Mouse (Mus musculus) MEL (cell line): Measurements from ENCODE around the gene Bcat2. TPM values are rescaled to one million over a fixed set of nuclear protein-coding genes. Genes with fewer than 3 reads are reported as not detected.
A peak's percentile ranks its signal among the peaks of the same experiment; 100 is the strongest.

Experiments
- DNase-seq: peaks from one replicate; pipeline ENCODE4 v3.0.0; 2011; ENCODE audit warnings: low read depth, low spot score
- H3K27ac ChIP-seq: 2 replicates; pipeline ENCODE4 v1.5.1; 2012; ENCODE audit warnings: low read depth, mild to moderate bottlenecking, control low read depth, low read length, moderate library complexity; ENCODE audit not compliant: control insufficient read depth
- H3K27me3 ChIP-seq, 2 experiments: fragments of 150-350 bp in 1 of 2; sonication (generic) in 1 of 2; 2 replicates each; pipeline ENCODE4 v1.6.1; 2012; ENCODE audit warnings: low read length in 2 of 2, mild to moderate bottlenecking in 2 of 2, improper control_type of control experiment in 1 of 2, moderate library complexity in 1 of 2; ENCODE audit not compliant: insufficient read depth in 2 of 2, control insufficient read depth in 1 of 2
- H3K36me3 ChIP-seq, 2 experiments: 2 replicates each; pipeline ENCODE4 v1.6.1; 2012 to 2014; ENCODE audit warnings: low read length in 2 of 2, improper control_type of control experiment in 1 of 2, inconsistent platforms in 1 of 2, mild to moderate bottlenecking in 1 of 2; ENCODE audit not compliant: insufficient read depth in 2 of 2, control insufficient read depth in 1 of 2
- H3K4me1 ChIP-seq, 2 experiments: fragments of 150-350 bp in 1 of 2; sonication (generic) in 1 of 2; 2 replicates each; pipeline ENCODE4 v1.6.1; 2012; ENCODE audit warnings: low read length in 2 of 2, improper control_type of control experiment in 1 of 2, mild to moderate bottlenecking in 1 of 2; ENCODE audit not compliant: insufficient read depth in 2 of 2, control insufficient read depth in 1 of 2
- H3K4me3 ChIP-seq, 2 experiments: fragments of 150-350 bp in 1 of 2; sonication (generic) in 1 of 2; 2 replicates each; pipeline ENCODE4 v1.5.1; 2012; ENCODE audit warnings: low read depth in 2 of 2, low read length in 2 of 2, mild to moderate bottlenecking in 2 of 2, moderate library complexity in 2 of 2, control low read depth in 1 of 2, improper control_type of control experiment in 1 of 2; ENCODE audit not compliant: control insufficient read depth in 1 of 2, insufficient read depth in 1 of 2
- H3K79me2 ChIP-seq: 2 replicates; pipeline ENCODE4 v1.6.1; 2012; ENCODE audit warnings: mild to moderate bottlenecking, low read length, moderate library complexity; ENCODE audit not compliant: control insufficient read depth, poor library complexity, insufficient read depth
- H3K9ac ChIP-seq: 2 replicates; pipeline ENCODE4 v1.6.1; 2012; ENCODE audit warnings: low read depth, mild to moderate bottlenecking, control low read depth, low read length, moderate library complexity; ENCODE audit not compliant: control insufficient read depth, poor library complexity, severe bottlenecking
- H3K9me3 ChIP-seq: fragments of 150-350 bp; sonication (generic); replicated peaks from 2 replicates; pipeline ENCODE4 v1.6.1; 2012; ENCODE audit warnings: mild to moderate bottlenecking, low read length, improper control_type of control experiment, moderate library complexity; ENCODE audit not compliant: insufficient read depth
- BHLHE40 ChIP-seq: IDR thresholded peaks from 2 replicates; pipeline ENCODE4 v1.6.1; 2012; ENCODE audit warnings: low read depth, mild to moderate bottlenecking, inconsistent platforms, low read length, improper control_type of control experiment, borderline replicate concordance
- CHD1 ChIP-seq: IDR thresholded peaks from 2 replicates; pipeline ENCODE4 v1.6.1; 2012; ENCODE audit warnings: low read depth, mild to moderate bottlenecking, inconsistent platforms, low read length, improper control_type of control experiment
- CHD2 ChIP-seq: IDR thresholded peaks from 2 replicates; pipeline ENCODE4 v1.6.1; 2011; ENCODE audit warnings: low read length, improper control_type of control experiment
- E2F4 ChIP-seq: IDR thresholded peaks from 2 replicates; pipeline ENCODE4 v1.6.1; 2011; ENCODE audit warnings: low read depth, low read length, improper control_type of control experiment, borderline replicate concordance
- EP300 ChIP-seq, 2 experiments: IDR thresholded peaks; 2 replicates each; pipeline ENCODE4 v1.6.1; 2011; ENCODE audit warnings: improper control_type of control experiment in 2 of 2, low read length in 2 of 2, low read depth in 1 of 2, mild to moderate bottlenecking in 1 of 2
- HCFC1 ChIP-seq: IDR thresholded peaks from 2 replicates; pipeline ENCODE4 v1.6.1; 2012; ENCODE audit warnings: low read depth, mild to moderate bottlenecking, inconsistent platforms, low read length, improper control_type of control experiment, moderate library complexity
- JUND ChIP-seq: IDR thresholded peaks from 2 replicates; pipeline ENCODE4 v1.6.1; 2011; ENCODE audit warnings: low read depth, mild to moderate bottlenecking, improper control_type of control experiment, low read length
- KAT2A ChIP-seq: conservative IDR thresholded peaks from 2 replicates; pipeline ENCODE4 v1.6.1; 2012; ENCODE audit warnings: low read depth, low read length, improper control_type of control experiment, inconsistent platforms
- MAX ChIP-seq: IDR thresholded peaks from 2 replicates; pipeline ENCODE4 v1.6.1; 2011; ENCODE audit warnings: low read length, improper control_type of control experiment
- MYB ChIP-seq: IDR thresholded peaks from 2 replicates; pipeline ENCODE4 v1.6.1; 2011; ENCODE audit warnings: mild to moderate bottlenecking, low read depth, low read length, improper control_type of control experiment
- MYC ChIP-seq: IDR thresholded peaks from 2 replicates; pipeline ENCODE4 v1.6.1; 2011; ENCODE audit warnings: low read depth, mild to moderate bottlenecking, low read length, improper control_type of control experiment, moderate library complexity
- NRF1 ChIP-seq: IDR thresholded peaks from 2 replicates; pipeline ENCODE4 v1.6.1; 2014; ENCODE audit warnings: low read depth, mild to moderate bottlenecking, inconsistent platforms, low read length, improper control_type of control experiment, moderate library complexity; ENCODE audit not compliant: poor library complexity, insufficient read depth, severe bottlenecking
- POLR2AphosphoS2 ChIP-seq: IDR thresholded peaks from 2 replicates; pipeline ENCODE4 v1.6.1; 2011; ENCODE audit warnings: low read length, improper control_type of control experiment
- RAD21 ChIP-seq: IDR thresholded peaks from 2 replicates; pipeline ENCODE4 v1.6.1; 2011; ENCODE audit warnings: mild to moderate bottlenecking, low read depth, low read length, improper control_type of control experiment
- TAL1 ChIP-seq: IDR thresholded peaks from 2 replicates; pipeline ENCODE4 v1.6.1; 2012; ENCODE audit warnings: mild to moderate bottlenecking, inconsistent platforms, low read length, moderate library complexity, mixed read lengths
- TBP ChIP-seq: IDR thresholded peaks from 2 replicates; pipeline ENCODE4 v1.8.0; 2011; ENCODE audit warnings: low read depth, low read length, improper control_type of control experiment
- TCF12 ChIP-seq: IDR thresholded peaks from 2 replicates; pipeline ENCODE4 v1.6.1; 2014; ENCODE audit warnings: low read depth, mild to moderate bottlenecking, inconsistent platforms, low read length, improper control_type of control experiment, moderate library complexity
- UBTF ChIP-seq: IDR thresholded peaks from 2 replicates; pipeline ENCODE4 v1.6.1; 2012; ENCODE audit warnings: low read depth, mild to moderate bottlenecking, inconsistent platforms, low read length, improper control_type of control experiment, moderate library complexity, borderline replicate concordance; ENCODE audit not compliant: insufficient read depth
- ZC3H11A ChIP-seq: IDR thresholded peaks from 2 replicates; pipeline ENCODE4 v1.6.1; 2012; ENCODE audit warnings: low read depth, mild to moderate bottlenecking, inconsistent platforms, low read length, improper control_type of control experiment
- ZKSCAN1 ChIP-seq: IDR thresholded peaks from 2 replicates; pipeline ENCODE4 v1.6.1; 2012; ENCODE audit warnings: low read depth, mild to moderate bottlenecking, inconsistent platforms, low read length, improper control_type of control experiment, moderate library complexity
- ZMIZ1 ChIP-seq: IDR thresholded peaks from 2 replicates; pipeline ENCODE4 v1.6.1; 2012; ENCODE audit warnings: low read depth, mild to moderate bottlenecking, inconsistent platforms, low read length, improper control_type of control experiment, moderate library complexity
- ZNF384 ChIP-seq: IDR thresholded peaks from 2 replicates; pipeline ENCODE4 v1.6.1; 2012; ENCODE audit warnings: low read depth, mild to moderate bottlenecking, inconsistent platforms, low read length, improper control_type of control experiment
- polyA plus RNA-seq, 2 experiments: library from polyadenylated mRNA; stranded (reverse) in 1 of 2; unstranded in 1 of 2; fragments of >175 nt in 1 of 2; fragments of >200 nt in 1 of 2; gene quantifications; 2 replicates each; pipeline versions ENCODE4 v1.2.1 to v1.2.4; 2012; ENCODE audit warnings: low replicate concordance in 2 of 2, low read depth in 1 of 2; ENCODE audit not compliant: insufficient read length in 2 of 2, insufficient read depth in 1 of 2, missing spikeins in 1 of 2
- total RNA-seq: library from RNA; depleted of rRNA; stranded (reverse); fragments of 300-350 nt; gene quantifications from 2 replicates; pipeline ENCODE4 v1.2.3, GENCODE M21; 2012

Bcat2 gene
- total and polyA plus RNA-seq, 3 experiments, result 49.4 to 140 TPM; not detected in 1

GRCm38 (mm10) chr7:45565446-45565845, 4.5 kb upstream of the Bcat2 start:
- no peak overlapping the region for H3K27ac ChIP-seq
- no peaks in the 10 kb centered on the region for H3K27me3 ChIP-seq
- H3K4me1 ChIP-seq, result peaks cover 0 to 20% of the 10 kb centered on the region in 2 experiments; a peak in 3 of 4 replicates
- TF ChIP-seq CHD1, result no peak
- TF ChIP-seq E2F4, result no peak
- TF ChIP-seq UBTF, result no peak
- H3K9ac ChIP-seq, result no peak overlapping the region
- no peak overlapping the region for H3K4me3 ChIP-seq
- H3K9me3 ChIP-seq, result no peaks in the 10 kb centered on the region
- H3K36me3 ChIP-seq, result peaks cover 0 to 7% of the 10 kb centered on the region in 2 experiments; a peak in 2 of 4 replicates
- peaks cover 2% of the 10 kb centered on the region; the same call in 1 of the 2 replicates for H3K79me2 ChIP-seq
- no peak for DNase-seq

DNA sequence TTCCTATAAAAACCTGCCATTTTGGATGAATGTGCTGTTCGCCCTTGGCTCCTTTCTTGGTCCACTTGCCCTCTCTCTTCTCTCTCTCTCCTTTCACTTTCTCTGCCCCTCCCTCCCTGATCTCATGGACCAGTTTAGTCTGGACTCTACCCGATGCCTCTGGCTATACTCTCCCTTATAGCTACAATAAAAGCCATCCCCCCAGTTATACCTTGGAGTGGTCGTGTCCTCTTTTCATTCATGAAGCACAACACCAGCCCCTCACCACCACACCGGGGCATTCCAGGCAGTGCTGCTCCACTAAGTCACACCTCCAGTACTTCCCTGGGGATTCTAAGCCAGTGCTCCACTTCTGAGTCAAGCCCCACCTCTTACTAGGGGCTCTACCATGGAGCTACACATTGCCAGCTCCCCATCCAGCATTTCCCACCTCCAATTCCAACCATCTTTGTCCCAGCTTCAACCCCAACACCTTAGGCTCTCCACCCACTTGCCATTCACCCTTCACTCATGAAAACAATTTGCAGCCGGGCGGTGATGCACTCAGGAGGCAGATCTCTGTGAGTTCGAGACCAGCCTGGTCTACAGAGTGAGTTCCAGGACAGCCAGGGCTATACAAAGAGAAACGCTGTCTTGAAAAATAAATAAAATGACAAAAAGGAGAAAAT, 2.7 kb upstream of the Bcat2 start:
- H3K9ac ChIP-seq, result peak overlapping the region; percentile 64
- H3K27me3 ChIP-seq, result no peaks in the 10 kb centered on the region
- peak overlapping the region; percentile 19 to 24; a peak in 2 of 4 replicates for H3K4me3 ChIP-seq
- peaks cover 8% of the 10 kb centered on the region; the same call in 1 of the 2 replicates for H3K79me2 ChIP-seq
- H3K9me3 ChIP-seq, result no peaks in the 10 kb centered on the region
- H3K27ac ChIP-seq, result peak overlapping the region; percentile 82
- DNase-seq, result peak; percentile 36
- H3K36me3 ChIP-seq, result peaks cover 0 to 14% of the 10 kb centered on the region in 2 experiments; a peak in 2 of 4 replicates
- peaks cover 8 to 30% of the 10 kb centered on the region in 2 experiments for H3K4me1 ChIP-seq
- no peak for TF ChIP-seq TAL1
- TF ChIP-seq MAX, result no peak
- no peak for TF ChIP-seq HCFC1
- TF ChIP-seq MYC, result no peak
- TF ChIP-seq BHLHE40, result no peak
- TF ChIP-seq E2F4, result no peak
- TF ChIP-seq ZMIZ1, result no peak
- no peak for TF ChIP-seq ZKSCAN1

GRCm38 (mm10) chr7:45567780-45568516, 2.0 kb upstream of the Bcat2 start:
- peaks cover 0 to 14% of the 10 kb centered on the region in 2 experiments; a peak in 2 of 4 replicates for H3K36me3 ChIP-seq
- H3K4me3 ChIP-seq, result peak overlapping the region; percentile 44 to 52
- H3K9me3 ChIP-seq, result no peaks in the 10 kb centered on the region
- peak overlapping the region; percentile 90 for H3K27ac ChIP-seq
- peaks cover 10% of the 10 kb centered on the region for H3K79me2 ChIP-seq
- no peaks in the 10 kb centered on the region for H3K27me3 ChIP-seq
- peaks cover 8 to 24% of the 10 kb centered on the region in 2 experiments for H3K4me1 ChIP-seq
- DNase-seq, result peak; percentile 98
- peak overlapping the region; percentile 64 for H3K9ac ChIP-seq
- no peak for TF ChIP-seq KAT2A
- no peak for TF ChIP-seq ZNF384
- peak; percentile 81 for TF ChIP-seq MAX
- TF ChIP-seq ZC3H11A, result no peak
- no peak for TF ChIP-seq JUND
- TF ChIP-seq POLR2AphosphoS2, result no peak
- TF ChIP-seq TAL1, result 0 out of 2 replicates have a peak, but pooled peaks have one; percentile 36
- TF ChIP-seq ZMIZ1, result no peak
- TF ChIP-seq EP300 (IDR thresholded peaks at IDR 0.05; ENCODE audit: low read depth in 1 of 2, low read length in 2 of 2), result 0 out of 4 replicates have a peak, but pooled peaks of 1 of the 2 experiments have one; percentile 6
- TF ChIP-seq UBTF, result no peak
- TF ChIP-seq MYB, result no peak
- TF ChIP-seq RAD21, result no peak
- TF ChIP-seq TCF12, result no peak
- no peak; the same call in 1 of the 2 replicates for TF ChIP-seq NRF1
- no peak for TF ChIP-seq ZKSCAN1
- TF ChIP-seq CHD2, result no peak; the same call in 1 of the 2 replicates
- TF ChIP-seq TBP, result peak; percentile 26; the same call in 1 of the 2 replicates
